Mouse (Mus musculus): ENCODE measurements at regions not wholly inside any gene's neighbourhood (a gene's known extent, or its start where the extent isn't known, plus 50 kb on each side); places are given as distances from the start of the nearest gene placed in this dataset.

DNA sequence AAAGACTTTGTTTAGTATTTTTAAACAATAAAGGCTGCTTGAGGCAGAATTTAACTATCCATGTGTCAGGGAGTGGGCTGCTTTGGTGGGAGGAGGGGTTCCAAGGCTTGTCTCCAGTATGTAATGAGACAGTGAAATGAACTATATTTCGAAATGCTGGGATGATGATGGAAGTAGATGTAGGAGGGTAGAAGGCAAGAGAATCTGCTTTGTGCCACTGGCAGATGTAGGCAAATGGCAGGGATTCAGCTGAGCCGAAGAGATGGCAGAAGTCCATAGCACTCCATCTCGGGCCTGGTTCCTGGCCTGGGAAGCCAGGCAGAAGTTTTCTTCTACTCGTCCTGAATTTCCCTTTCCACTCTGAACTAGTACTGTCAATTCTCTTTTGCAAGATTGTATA, 1681.6 kb upstream of the Cdh8 start:
- peak; percentile 14 to 19 for DNase-seq (ENCODE audit: low spot score in 2 of 2)
